ENCODE assay signal across 12 mouse cellular contexts in the genomic region with DNA sequence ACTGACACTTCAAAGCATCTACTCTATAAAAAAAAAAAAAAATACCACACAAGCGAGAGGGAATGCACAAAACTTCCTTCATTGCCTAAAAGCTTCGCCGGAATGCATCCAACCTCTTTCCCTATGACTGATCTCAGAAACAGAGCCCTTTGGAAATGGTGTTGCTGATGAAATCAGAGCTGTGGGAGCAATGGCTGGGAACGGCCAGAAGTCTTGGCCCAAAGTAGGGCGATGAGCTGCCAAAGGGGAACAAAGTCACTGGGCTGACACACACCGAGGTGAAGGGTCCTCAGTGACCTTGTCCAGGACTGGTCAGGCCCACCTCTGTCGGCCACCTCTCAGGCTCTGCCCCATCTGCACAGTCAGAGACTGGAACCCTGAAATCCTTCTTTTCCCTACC.
DNase-seq lines count a peak whose midpoint lies in the region; ATAC-seq and TF ChIP-seq lines count a peak whose summit lies in the region.
"Had no signal": no experiment of that assay in that cellular context is flagged by ENCODE, and none has a peak within 500 bp of the region (broad histone marks: within the 10 kb centered on the region; RNA-seq: fewer than 3 reads in every experiment).

No protein-coding gene starts in this region.

- H3K27me3 ChIP-seq in intestine, embryonic 15.5 days (replicated peaks) = no peaks in the 10 kb centered on the region
- H3K27me3 ChIP-seq in intestine, postnatal 0 days (replicated peaks; ENCODE audit: control insufficient read depth, insufficient read depth, low read length) = no peaks in the 10 kb centered on the region
- H3K27me3 ChIP-seq: heart, embryonic 15.5 days; limb, embryonic 13.5 days had no signal

- no peaks in the 10 kb centered on the region for H3K9me3 ChIP-seq in intestine, embryonic 15.5 days
- H3K9me3 ChIP-seq in intestine, postnatal 0 days (ENCODE audit: control insufficient read depth) = no peaks in the 10 kb centered on the region
- H3K9me3 ChIP-seq: heart, embryonic 15.5 days; limb, embryonic 13.5 days had no signal

- peaks cover 4% of the 10 kb centered on the region; the same call in 1 of the 2 replicates for H3K4me1 ChIP-seq in intestine, embryonic 15.5 days (replicated peaks)
- H3K4me1 ChIP-seq in intestine, postnatal 0 days (replicated peaks; ENCODE audit: control insufficient read depth, insufficient read depth, low read length) = no peaks in the 10 kb centered on the region

- no peaks in the 10 kb centered on the region for H3K36me3 ChIP-seq in intestine, embryonic 15.5 days
- H3K36me3 ChIP-seq in intestine, postnatal 0 days (ENCODE audit: control insufficient read depth, insufficient read depth) = no peaks in the 10 kb centered on the region
- H3K36me3 ChIP-seq: heart, embryonic 15.5 days; limb, embryonic 13.5 days had no signal

- TF ChIP-seq CTCF in intestine, postnatal 0 days (IDR thresholded peaks at IDR 0.05; ENCODE audit: low read depth) = no peak

- H3K9ac ChIP-seq in intestine, embryonic 15.5 days = no peak overlapping the region
- no peak overlapping the region for H3K9ac ChIP-seq in intestine, postnatal 0 days (ENCODE audit: low read depth, low read length)
- H3K9ac ChIP-seq: heart, embryonic 15.5 days; limb, embryonic 13.5 days had no signal

- H3K27ac ChIP-seq in intestine, embryonic 15.5 days = peak overlapping the region; percentile 56; the same call in 1 of the 2 replicates
- no peak overlapping the region for H3K27ac ChIP-seq in intestine, postnatal 0 days (ENCODE audit: low read depth, low read length)
- H3K27ac ChIP-seq: heart, embryonic 15.5 days; limb, embryonic 13.5 days had no signal

- no peak for ATAC-seq in intestine, embryonic 15.5 days
- ATAC-seq in intestine, postnatal 0 days = no peak

- peak; percentile 57 for DNase-seq in adrenal gland, postnatal 14 days
- peak; percentile 54 to 60 for DNase-seq in heart, adult 9 months (ENCODE audit: low spot score in 2 of 2)
- peak; percentile 38 to 71 for DNase-seq in lung, postnatal 4 days
- no peak for DNase-seq in frontal cortex, postnatal 14 days (ENCODE audit: low spot score in 2 of 2)
- no peak for DNase-seq in cerebellum, postnatal 25 days
- DNase-seq in cerebellum, adult 18-20 months = no peak
- DNase-seq: midbrain, embryonic 14.5 days; retina, postnatal 1 day had no signal

- no peak overlapping the region for H3K4me2 ChIP-seq in intestine, embryonic 15.5 days (replicated peaks)
- H3K4me2 ChIP-seq in intestine, postnatal 0 days (replicated peaks; ENCODE audit: low read depth) = no peak overlapping the region
- H3K4me2 ChIP-seq: heart, embryonic 15.5 days; limb, embryonic 13.5 days had no signal

- no peak overlapping the region for H3K4me3 ChIP-seq in intestine, embryonic 15.5 days (replicated peaks)
- H3K4me3 ChIP-seq in intestine, postnatal 0 days (ENCODE audit: low read depth, low read length) = no peak overlapping the region
- H3K4me3 ChIP-seq: heart, embryonic 15.5 days; limb, embryonic 13.5 days had no signal

- 66% methylated on average over 7 of the region's 7 CpGs for WGBS in intestine, embryonic 15.5 days
- WGBS in intestine, postnatal 0 days = 72% methylated on average over 7 of the region's 7 CpGs

Comparison
In these comparisons a context has a peak if more than half of its experiments do, and no peak if none do; other contexts are left out.
1. DNase-seq: peak in adrenal gland, postnatal 14 days (single experiment), heart, adult 9 months (2 of 2) and lung, postnatal 4 days (2 of 2); none in frontal cortex, postnatal 14 days (0 of 2), cerebellum, postnatal 25 days (0 of 2) and cerebellum, adult 18-20 months (0 of 2).